Mouse (Mus musculus) forebrain, embryonic 10.5 days (tissue): Measurements from ENCODE around the gene Rfng. TPM values are rescaled to one million over a fixed set of nuclear protein-coding genes. Genes with fewer than 3 reads are reported as not detected.
"Not testable (repeated sequence)": the region's sequence is repeated elsewhere in the genome, so short reads cannot be mapped to it uniquely, and the experiment has no call there.

Source experiments
- DNase-seq: peaks from one replicate; pipeline ENCODE4 v3.0.0-alpha.2; 2017; ENCODE audit warnings: low spot score; ENCODE audit errors: extremely low spot score
- H3K27ac ChIP-seq: fragments of 300-500 bp; sonication (generic); 2 replicates; pipeline ENCODE4 v1.5.1; 2016; ENCODE audit warnings: mild to moderate bottlenecking
- H3K27me3 ChIP-seq: fragments of 300-500 bp; sonication (generic); 2 replicates; pipeline ENCODE4 v1.6.1; 2016; ENCODE audit warnings: mild to moderate bottlenecking; ENCODE audit not compliant: poor library complexity, severe bottlenecking
- H3K36me3 ChIP-seq: fragments of 300-500 bp; sonication (generic); replicated peaks from 2 replicates; pipeline ENCODE4 v1.6.1; 2016; ENCODE audit warnings: mild to moderate bottlenecking, moderate library complexity
- H3K4me1 ChIP-seq: fragments of 300-500 bp; sonication (generic); 2 replicates; pipeline ENCODE4 v1.6.1; 2016
- H3K4me3 ChIP-seq: fragments of 300-500 bp; sonication (generic); 2 replicates; pipeline ENCODE4 v1.5.1; 2016; ENCODE audit warnings: mild to moderate bottlenecking, moderate library complexity
- H3K9me3 ChIP-seq: fragments of 300-500 bp; sonication (generic); 2 replicates; pipeline ENCODE4 v1.6.1; 2016; ENCODE audit warnings: mild to moderate bottlenecking, moderate library complexity
- WGBS: fragments of 180-500 bp; shearing (Covaris S2); methylation state at CpG from one replicate; pipeline ENCODE4 v1.1.7; 2016; 5-methylcytosine and 5-hydroxymethylcytosine counted together
- polyA plus RNA-seq: library from polyadenylated mRNA; unstranded; fragments of >200 nt; fragmentation: Nextera tagmentation; extraction: Ambion mirVana; gene quantifications from 2 replicates; pipeline ENCODE4 v1.2.1, GENCODE M21; 2016

The Rfng gene
- polyA plus RNA-seq, 1 experiment from 2014 or later = 43.3 TPM

DNA sequence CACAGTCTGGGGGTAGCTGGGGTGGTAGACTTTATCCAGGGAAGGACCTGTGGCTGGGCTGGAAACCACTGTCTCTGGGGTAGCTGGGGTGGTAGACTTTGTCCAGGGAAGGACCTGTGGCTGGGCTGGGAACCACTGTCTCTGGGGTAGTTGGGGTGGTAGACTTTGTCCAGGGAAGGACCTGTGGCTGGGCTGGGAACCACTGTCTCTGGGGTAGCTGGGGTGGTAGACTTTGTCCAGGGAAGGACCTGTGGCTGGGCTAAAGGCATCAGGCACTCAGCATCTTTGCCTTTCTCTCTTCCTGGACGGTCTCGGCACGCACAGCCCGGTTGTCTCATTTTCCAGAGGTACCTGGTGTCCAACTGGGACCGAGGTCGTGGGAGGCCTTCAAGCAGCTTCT lies 2.6 kb downstream of the Rfng start:
- H3K9me3 ChIP-seq, H3K27ac ChIP-seq, H3K4me3 ChIP-seq, DNase-seq: not testable (repeated sequence)
- H3K4me1 ChIP-seq = peaks cover 41% of the 10 kb centered on the region
- H3K27me3 ChIP-seq = peaks cover 14% of the 10 kb centered on the region
- WGBS = 98% methylated on average over 6 of the region's 6 CpGs
- H3K36me3 ChIP-seq = peaks cover 40% of the 10 kb centered on the region

DNA sequence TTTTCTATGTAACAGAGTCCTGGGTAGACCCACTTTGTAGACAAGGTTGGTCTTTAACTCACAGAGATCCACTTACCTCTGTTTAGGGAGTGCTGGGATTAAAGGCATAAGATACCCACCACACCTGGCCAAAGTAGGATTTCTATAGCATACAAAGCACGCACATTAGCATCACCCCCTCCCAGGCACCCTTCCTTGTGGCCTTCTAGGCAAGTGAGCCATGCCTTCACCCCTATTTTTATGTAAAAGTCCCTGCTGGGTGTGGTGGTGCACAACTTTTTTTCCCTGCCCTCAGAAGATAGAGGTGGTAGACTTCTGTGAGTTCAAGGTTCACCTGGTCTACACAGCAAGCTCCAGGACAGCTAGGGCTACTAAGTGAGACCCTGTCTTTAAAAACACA lies 4.1 kb downstream of the Rfng start:
- DNase-seq = no peak
- H3K27ac ChIP-seq = no peak overlapping the region
- peaks cover 28% of the 10 kb centered on the region for H3K36me3 ChIP-seq
- H3K9me3 ChIP-seq = no peaks in the 10 kb centered on the region
- peaks cover 14% of the 10 kb centered on the region for H3K27me3 ChIP-seq
- 76% methylated on average over 1 of the region's 1 CpGs for WGBS
- no peak overlapping the region for H3K4me3 ChIP-seq
- H3K4me1 ChIP-seq = peaks cover 33% of the 10 kb centered on the region

DNA sequence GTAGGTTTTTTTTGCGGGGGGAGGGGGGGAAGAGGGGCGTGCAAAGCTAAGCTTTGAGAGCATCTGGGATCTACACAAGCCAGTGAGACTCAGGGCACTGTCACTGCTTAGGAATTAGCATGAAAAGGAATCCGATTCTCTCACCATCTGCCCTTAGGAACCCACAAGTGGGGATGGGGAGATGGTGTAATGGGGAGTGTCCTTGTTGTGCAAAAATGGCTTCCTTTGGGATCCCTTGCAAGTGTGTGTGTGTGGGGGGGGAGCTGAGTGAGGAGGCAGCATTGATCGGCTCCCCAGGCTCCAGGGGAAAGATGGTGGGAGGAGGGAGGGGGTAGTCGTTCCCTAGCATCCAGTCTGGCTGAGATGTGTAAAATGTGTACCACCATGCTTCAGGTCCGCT lies 6.9 kb downstream of the Rfng start:
- peaks cover 20% of the 10 kb centered on the region for H3K36me3 ChIP-seq
- no peak for DNase-seq
- 37% methylated on average over 6 of the region's 6 CpGs for WGBS
- no peak overlapping the region for H3K27ac ChIP-seq
- H3K4me1 ChIP-seq = peaks cover 16% of the 10 kb centered on the region
- H3K4me3 ChIP-seq = no peak overlapping the region
- no peaks in the 10 kb centered on the region for H3K9me3 ChIP-seq
- no peaks in the 10 kb centered on the region for H3K27me3 ChIP-seq

DNA sequence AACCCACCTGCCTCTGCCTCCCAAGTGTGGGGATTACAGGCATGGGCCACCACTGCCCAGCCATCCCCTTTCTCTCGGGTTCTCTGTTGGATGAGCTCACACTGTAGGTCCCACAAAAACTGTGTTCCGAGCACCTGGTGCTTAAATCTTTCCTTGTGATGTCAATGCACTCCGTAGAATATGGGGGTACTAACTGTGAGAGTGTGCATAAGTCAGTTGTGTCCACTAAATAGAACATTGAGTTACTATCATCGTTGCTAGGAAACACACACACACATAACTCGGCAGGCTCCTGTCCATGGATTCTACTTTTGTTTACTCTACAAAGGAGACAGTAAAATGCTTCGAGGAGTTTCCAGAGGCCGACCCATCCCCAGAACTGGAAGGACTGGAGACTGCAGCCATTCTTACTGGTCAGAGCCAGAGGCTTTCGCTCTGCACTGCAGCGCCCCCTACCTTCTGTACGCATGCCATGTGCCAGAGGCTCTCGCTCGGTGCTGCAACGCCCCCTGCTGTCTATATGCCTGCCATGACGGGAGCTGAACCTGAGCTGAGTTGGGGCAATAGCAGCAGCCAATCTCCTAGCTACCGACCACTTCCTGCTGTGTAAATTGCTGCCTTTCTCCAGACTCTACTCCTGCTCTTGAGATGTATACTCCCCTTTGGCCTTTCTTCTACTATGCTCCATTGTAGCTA lies 8.1 kb downstream of the Rfng start:
- 30% methylated on average over 15 of the region's 15 CpGs for WGBS
- Histone ChIP-seq H3K9me3 (no peaks in the 10 kb centered on the region), H3K4me1 (peaks cover 16% of the 10 kb centered on the region), H3K27ac (no peak overlapping the region), H3K4me3 (peak overlapping the region; percentile 13; the same call in 1 of the 2 replicates), H3K27me3 (no peaks in the 10 kb centered on the region), H3K36me3 (peaks cover 11% of the 10 kb centered on the region)
- DNase-seq = peak; percentile 91

DNA sequence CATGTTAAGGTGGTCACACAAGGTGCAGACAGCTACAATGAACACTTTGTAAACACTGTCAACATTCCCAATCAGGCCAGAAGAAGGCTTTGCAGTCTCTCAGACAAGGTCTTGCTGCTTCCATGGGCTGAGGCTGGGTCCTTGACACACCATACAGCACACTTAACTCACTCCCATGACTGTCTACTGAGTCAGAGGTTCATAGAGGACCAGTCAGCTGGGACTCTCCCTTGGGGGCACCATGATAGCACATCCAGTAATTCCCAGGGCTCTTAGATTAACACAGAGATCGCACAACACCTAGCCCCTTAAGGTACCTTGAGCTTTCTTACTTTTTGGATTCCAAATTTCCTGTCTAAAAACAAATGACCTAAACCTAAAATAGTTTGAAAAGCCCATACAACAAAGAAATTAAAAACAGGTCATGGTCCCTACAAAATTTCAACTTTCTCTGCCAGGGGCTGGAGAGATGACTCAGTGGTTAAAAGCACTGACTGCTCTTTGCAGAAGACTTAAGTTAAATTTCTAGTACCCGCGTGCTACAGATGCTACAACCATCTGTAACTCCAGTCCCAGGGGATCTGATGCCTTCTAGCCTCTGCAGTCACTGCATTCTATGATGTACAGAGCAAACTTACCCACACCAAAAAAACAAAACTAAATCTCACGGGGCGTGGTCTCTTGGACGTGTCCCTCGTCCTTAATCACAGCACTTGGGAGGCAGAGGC lies 10.4 kb downstream of the Rfng start:
- peaks cover 16% of the 10 kb centered on the region for H3K4me1 ChIP-seq
- no peaks in the 10 kb centered on the region for H3K36me3 ChIP-seq
- 91% methylated on average over 7 of the region's 7 CpGs for WGBS
- H3K27me3 ChIP-seq = no peaks in the 10 kb centered on the region
- H3K4me3 ChIP-seq = no peak overlapping the region
- DNase-seq = no peak
- H3K27ac ChIP-seq = no peak overlapping the region
- H3K9me3 ChIP-seq = no peaks in the 10 kb centered on the region

DNA sequence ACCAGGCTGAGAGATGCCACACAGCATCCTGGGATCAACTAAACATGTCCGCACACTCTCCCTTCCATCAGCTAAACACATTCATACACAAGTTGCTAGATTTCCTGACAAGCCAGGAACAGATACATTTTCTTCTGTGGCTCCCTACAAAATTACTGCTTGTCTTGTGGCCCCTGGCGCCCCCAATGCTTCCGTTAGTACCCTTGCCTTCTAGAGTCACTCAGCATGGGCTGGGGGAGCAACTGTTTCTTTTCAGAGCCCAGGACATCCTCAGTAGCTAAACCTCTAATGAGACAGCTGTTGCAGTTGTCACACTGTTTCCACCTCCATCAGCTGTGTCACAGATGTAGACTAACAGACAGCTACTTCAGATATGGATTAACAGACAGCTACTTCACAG lies 11.3 kb downstream of the Rfng start:
- Histone ChIP-seq H3K27me3 (no peaks in the 10 kb centered on the region), H3K27ac (no peak overlapping the region), H3K9me3 (no peaks in the 10 kb centered on the region), H3K36me3 (no peaks in the 10 kb centered on the region), H3K4me3 (no peak overlapping the region), H3K4me1 (peaks cover 16% of the 10 kb centered on the region)
- WGBS = 84% methylated on average over 3 of the region's 3 CpGs
- no peak for DNase-seq

DNA sequence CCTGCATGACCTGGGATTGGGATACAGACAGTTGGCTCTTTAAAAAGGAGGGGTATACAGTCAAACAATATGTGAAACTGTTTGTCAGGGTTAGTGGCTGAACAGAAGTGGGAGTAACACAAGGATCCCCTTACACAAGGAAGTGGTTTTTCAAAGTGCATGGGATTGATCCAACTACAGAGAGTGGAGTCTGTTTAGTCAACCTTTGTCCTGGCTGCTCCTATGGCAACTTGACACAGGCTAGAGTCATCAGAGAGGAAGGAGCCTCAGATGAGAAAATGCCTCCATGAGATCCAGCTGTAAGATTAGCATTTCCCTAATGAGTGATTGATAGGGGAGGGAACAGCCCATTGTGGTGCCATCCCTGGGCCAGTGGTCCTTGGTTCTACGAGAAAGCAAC lies 15.8 kb downstream of the Rfng start:
- Histone ChIP-seq H3K36me3 (no peaks in the 10 kb centered on the region), H3K4me3 (no peak overlapping the region), H3K9me3 (no peaks in the 10 kb centered on the region), H3K27me3 (peaks cover 14% of the 10 kb centered on the region; the same call in 1 of the 2 replicates), H3K4me1 (no peaks in the 10 kb centered on the region), H3K27ac (no peak overlapping the region)
- WGBS = 81% methylated on average over 1 of the region's 1 CpGs
- DNase-seq = no peak

DNA sequence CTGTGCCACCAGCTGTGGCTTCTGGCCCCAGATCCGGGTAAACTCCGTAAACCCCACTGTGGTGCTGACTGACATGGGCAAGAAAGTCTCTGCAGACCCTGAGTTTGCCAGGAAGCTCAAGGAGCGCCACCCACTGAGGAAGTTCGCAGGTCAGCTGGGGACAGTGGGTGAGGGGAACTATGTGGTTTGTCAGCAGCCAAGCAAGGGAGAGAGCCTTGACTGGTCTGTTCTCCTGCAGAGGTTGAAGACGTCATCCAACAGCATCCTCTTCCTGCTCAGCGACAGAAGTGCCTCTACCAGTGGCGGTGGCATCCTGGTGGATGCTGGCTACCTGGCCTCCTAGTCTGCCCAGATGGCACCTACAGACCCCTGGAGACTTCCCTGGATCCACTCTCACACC lies 17.0 kb downstream of the Rfng start:
- 80% methylated on average over 4 of the region's 7 CpGs for WGBS
- not testable (repeated sequence) for H3K9me3 ChIP-seq, DNase-seq, H3K36me3 ChIP-seq, H3K4me3 ChIP-seq, H3K4me1 ChIP-seq, H3K27ac ChIP-seq
- peaks cover 25% of the 10 kb centered on the region for H3K27me3 ChIP-seq

DNA sequence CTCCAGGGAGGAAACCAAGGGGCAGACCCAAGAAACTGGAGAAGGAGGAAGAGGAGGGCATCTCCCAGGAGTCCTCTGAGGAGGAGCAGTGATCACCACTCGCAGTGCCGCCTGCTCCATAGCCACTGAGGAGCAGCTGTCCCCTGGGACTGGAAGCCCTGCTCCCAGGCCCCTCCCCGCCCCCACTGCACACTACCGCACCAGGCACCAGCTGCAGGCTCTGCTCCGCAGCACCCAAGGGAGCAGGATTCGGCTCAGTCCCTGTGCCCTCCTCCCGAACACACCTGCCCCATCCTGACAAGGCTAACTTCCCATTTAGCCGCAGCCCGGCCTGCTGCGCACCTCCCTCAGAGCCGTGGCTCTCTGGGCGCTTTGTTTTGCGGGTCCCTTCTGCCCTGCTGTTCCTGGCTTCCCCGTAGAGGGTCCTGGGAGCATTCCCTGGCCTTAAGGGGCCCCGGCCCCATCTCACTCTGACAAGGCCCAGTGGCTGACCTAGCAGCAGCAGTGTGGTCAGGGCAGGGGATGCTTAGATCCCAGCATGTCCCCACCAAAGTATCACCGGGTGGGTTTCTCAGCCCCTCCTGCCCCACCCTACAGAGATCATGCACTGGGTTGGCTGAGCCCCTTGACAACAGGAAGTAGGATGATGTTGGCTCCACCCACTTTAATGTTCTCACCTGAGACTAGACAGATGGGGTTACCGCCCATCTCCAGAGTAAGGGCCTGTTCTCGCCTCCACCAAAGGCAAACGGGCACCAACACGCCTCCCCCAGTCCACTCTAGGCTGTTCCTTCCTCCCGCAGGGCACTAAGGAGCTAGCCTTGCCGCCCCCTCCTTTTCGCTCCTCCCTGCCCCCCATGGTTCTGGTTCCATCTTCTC lies 20.6 kb downstream of the Rfng start:
- 4% methylated on average over 9 of the region's 23 CpGs for WGBS
- not testable (repeated sequence) for H3K4me1 ChIP-seq, H3K27ac ChIP-seq, H3K4me3 ChIP-seq, DNase-seq, H3K36me3 ChIP-seq
- peaks cover 16% of the 10 kb centered on the region for H3K9me3 ChIP-seq
- peaks cover 34% of the 10 kb centered on the region for H3K27me3 ChIP-seq

DNA sequence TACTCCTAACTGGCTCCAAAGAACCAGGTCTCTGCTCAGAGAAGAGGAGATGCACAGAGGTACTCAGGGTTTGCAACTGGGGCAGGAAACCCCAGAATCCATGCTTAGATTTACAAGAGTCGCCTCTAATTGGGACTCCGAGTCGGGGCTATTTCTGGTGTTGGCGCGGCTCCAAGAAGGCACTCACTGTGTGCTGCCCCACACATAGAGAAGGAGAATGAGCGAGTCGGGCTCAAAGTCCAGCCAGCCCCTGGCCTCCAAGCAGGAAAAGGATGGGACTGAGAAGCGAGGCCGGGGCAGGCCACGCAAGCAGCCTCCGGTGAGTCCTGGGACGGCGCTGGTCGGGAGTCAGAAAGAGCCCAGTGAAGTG lies 21.4 kb downstream of the Rfng start, which contains the start of gene Hmga1b:
Gene Hmga1b (plus strand): TSS at position 123 of the 370 bp plus-strand sequence.
- H3K4me3 ChIP-seq, DNase-seq, H3K36me3 ChIP-seq, H3K27ac ChIP-seq, H3K4me1 ChIP-seq: not testable (repeated sequence)
- H3K27me3 ChIP-seq = peaks cover 34% of the 10 kb centered on the region
- 21% methylated on average over 14 of the region's 14 CpGs for WGBS
- H3K9me3 ChIP-seq = peaks cover 24% of the 10 kb centered on the region

DNA sequence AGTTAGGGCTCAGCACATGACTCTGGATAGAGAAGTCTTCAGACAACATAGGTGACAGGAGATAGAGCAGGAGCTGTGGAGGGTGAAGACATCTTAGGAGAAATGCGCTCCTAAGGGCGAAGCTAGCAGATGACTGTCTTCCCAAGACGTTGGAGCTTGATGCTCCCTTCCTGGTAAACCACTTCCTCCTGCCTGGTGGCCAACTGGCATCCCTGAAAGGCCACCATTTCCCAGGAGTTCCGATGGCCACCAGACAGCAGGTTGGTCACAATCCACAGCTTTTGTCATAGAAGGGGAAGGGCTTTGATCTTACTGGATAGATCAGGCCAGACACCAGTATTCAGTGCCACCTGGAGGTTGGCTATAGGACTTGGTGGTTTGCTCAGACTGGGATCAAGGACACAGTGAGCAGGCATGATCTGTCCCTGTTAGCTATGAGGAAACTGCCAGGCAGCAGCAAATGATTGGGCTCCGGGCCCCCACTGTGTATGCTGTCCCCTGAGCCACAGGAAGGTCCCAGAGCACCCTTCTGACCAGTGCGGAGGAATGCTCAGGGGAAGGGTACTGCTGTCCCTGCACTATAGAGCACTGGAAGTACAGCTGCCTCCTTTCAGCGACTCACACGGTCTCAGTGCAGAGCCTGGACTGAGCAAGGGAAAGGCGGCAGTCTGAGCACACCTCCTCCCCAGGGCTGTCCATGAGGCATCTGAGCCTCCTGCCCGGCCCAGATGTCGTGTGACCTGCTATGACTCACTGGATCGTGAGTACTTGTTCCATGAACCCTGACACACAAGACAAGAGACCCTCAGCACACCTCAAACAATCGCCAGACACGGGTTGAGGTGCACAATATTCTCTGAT lies 22.0 kb downstream of the Rfng start:
- H3K27me3 ChIP-seq = peaks cover 34% of the 10 kb centered on the region
- no peak overlapping the region for H3K4me3 ChIP-seq
- H3K4me1 ChIP-seq = no peaks in the 10 kb centered on the region
- no peak overlapping the region for H3K27ac ChIP-seq
- WGBS = 77% methylated on average over 14 of the region's 14 CpGs
- H3K9me3 ChIP-seq = peaks cover 29% of the 10 kb centered on the region
- no peaks in the 10 kb centered on the region for H3K36me3 ChIP-seq
- DNase-seq = no peak

DNA sequence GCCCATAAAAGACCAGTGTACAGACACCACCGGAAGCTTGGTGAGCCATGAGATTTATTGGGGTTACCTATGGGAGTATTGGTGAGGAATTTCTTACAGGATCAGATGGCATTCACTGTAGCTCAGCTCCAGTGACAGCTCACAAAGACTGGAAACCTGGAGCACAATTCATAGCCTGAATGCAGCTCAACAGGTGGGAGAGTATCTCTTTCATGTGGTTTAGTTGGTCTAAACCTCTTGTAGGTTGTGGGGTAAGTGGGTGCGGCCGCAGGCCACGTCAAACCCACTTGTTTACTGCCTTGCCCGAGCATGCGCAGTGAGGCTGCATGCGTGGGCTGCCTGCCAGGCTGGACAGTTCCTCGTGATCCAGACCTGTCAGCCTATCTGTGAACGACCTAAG lies 23.8 kb downstream of the Rfng start:
- whole genome bisulfite sequencing = 94% methylated on average over 9 of the region's 9 CpGs
- DNase-seq = no peak
- Histone ChIP-seq H3K4me3 (no peak overlapping the region), H3K36me3 (no peaks in the 10 kb centered on the region), H3K27me3 (peaks cover 28% of the 10 kb centered on the region), H3K27ac (no peak overlapping the region), H3K4me1 (no peaks in the 10 kb centered on the region), H3K9me3 (peaks cover 39% of the 10 kb centered on the region)
